Mouse (Mus musculus): Measurements from ENCODE around the gene Pxdc1. TPM values are rescaled to one million over a fixed set of nuclear protein-coding genes. Genes with fewer than 3 reads are reported as not detected.
A peak's percentile ranks its signal among the peaks of the same experiment; 100 is the strongest.

Pxdc1 gene
- polyA plus RNA-seq, 1 experiment from 2014 or later, result 8.7 TPM

DNA sequence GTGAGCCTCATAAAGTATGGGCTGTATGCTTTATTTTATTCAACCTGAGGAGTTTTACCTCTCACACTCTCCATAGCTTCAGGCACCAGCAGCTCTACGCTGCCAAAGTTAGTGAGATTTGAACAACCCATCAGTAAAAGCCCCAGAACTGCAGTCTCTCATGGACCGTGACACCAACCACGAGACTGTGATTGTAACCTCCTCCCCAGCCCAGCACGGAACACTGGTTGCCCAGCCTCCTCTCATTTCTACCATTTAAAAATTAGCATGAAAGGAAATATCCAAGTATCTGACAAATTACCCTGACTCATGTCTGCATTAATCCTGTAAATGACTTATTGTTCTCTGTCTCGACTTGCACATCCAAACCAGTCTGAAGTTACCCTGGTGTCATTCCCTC, 23.2 kb upstream of the Pxdc1 start:
- H3K9ac ChIP-seq (replicated peaks; ENCODE audit: low read depth, low read length), result no peak overlapping the region
- no peak overlapping the region for H3K27ac ChIP-seq (ENCODE audit: low read depth, low read length)
- ATAC-seq (ENCODE audit: low read depth), result no peak; the same call in 1 of the 2 replicates
- no peak overlapping the region for H3K4me2 ChIP-seq (ENCODE audit: low read depth, low read length)
- no peaks in the 10 kb centered on the region for H3K36me3 ChIP-seq (ENCODE audit: control insufficient read depth, insufficient read depth, low read length)
- H3K4me1 ChIP-seq (ENCODE audit: control insufficient read depth, insufficient read depth, low read length), result 0 out of 2 replicates have a peak, but pooled peaks cover 7% of the 10 kb centered on the region
- no peaks in the 10 kb centered on the region for H3K27me3 ChIP-seq (ENCODE audit: control insufficient read depth, insufficient read depth, low read length)
- no peak overlapping the region for H3K4me3 ChIP-seq (ENCODE audit: low read depth, low read length)
- 56% methylated on average over 5 of the region's 5 CpGs for WGBS
- H3K9me3 ChIP-seq (ENCODE audit: control insufficient read depth, low read length), result no peaks in the 10 kb centered on the region

DNA sequence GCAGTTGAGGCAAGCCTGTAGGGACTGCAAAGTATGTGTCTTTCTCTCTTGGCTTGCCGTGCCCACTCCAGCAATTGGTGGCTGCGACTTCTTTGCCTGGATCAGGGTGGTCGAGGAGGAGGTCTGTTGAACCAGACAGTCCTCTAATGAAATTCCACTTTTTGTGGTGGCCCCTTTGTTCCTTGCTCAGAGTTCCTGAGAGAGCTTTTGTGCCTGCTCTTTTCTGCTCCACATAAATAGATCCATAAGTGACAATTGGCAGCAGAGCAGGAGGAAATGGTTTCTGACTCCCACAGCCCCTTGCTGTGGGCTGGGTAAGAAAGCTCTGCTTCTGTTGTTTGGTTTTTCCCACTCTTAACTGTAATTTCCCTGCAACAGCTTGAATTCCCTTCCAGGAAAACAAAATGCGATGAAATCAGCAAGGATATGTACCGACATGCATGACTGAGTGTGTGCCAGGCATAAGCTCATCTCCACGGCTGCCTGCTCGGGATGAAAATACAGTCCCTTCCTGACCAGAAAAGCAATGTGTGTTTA, 22.6 kb upstream of the Pxdc1 start:
- H3K9me3 ChIP-seq (ENCODE audit: control insufficient read depth, low read length), result no peaks in the 10 kb centered on the region
- H3K4me2 ChIP-seq (ENCODE audit: low read depth, low read length), result no peak overlapping the region
- H3K27ac ChIP-seq (ENCODE audit: low read depth, low read length), result 0 out of 2 replicates have a peak overlapping the region, but pooled peaks have one; percentile 28
- no peaks in the 10 kb centered on the region for H3K36me3 ChIP-seq (ENCODE audit: control insufficient read depth, insufficient read depth, low read length)
- H3K4me3 ChIP-seq (ENCODE audit: low read depth, low read length), result no peak overlapping the region
- WGBS, result 12% methylated on average over 7 of the region's 7 CpGs
- H3K27me3 ChIP-seq (ENCODE audit: control insufficient read depth, insufficient read depth, low read length), result no peaks in the 10 kb centered on the region
- peak; percentile 31; the same call in 1 of the 2 replicates for ATAC-seq (ENCODE audit: low read depth)
- H3K4me1 ChIP-seq (ENCODE audit: control insufficient read depth, insufficient read depth, low read length), result 0 out of 2 replicates have a peak, but pooled peaks cover 7% of the 10 kb centered on the region
- H3K9ac ChIP-seq (replicated peaks; ENCODE audit: low read depth, low read length), result no peak overlapping the region

DNA sequence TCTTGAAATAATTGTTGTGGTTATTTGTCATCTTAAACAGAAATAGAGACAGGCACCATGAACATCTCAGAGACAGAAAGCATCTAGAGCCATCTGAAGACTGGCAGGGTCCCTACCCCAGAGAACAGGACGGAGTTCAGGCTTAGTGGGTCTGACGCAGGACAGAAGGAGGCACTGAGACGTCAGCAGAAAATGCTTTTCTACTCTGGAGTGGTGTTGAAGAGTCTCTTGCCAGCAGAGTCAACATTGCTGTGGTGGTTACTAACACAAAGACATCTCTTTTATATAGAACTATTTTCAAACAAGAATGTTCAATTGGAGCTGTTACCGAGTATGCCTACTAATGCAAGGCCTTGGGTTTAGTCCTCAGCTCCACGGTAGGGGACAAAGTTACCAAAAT, 20.1 kb upstream of the Pxdc1 start:
- Histone ChIP-seq H3K9ac (replicated peaks; ENCODE audit: low read depth, low read length) (no peak overlapping the region), H3K27ac (ENCODE audit: low read depth, low read length) (no peak overlapping the region), H3K27me3 (ENCODE audit: control insufficient read depth, insufficient read depth, low read length) (no peaks in the 10 kb centered on the region), H3K4me1 (ENCODE audit: control insufficient read depth, insufficient read depth, low read length) (peaks cover 7% of the 10 kb centered on the region; the same call in 1 of the 2 replicates), H3K9me3 (ENCODE audit: control insufficient read depth, low read length) (no peaks in the 10 kb centered on the region), H3K4me3 (ENCODE audit: low read depth, low read length) (no peak overlapping the region), H3K4me2 (ENCODE audit: low read depth, low read length) (no peak overlapping the region), H3K36me3 (ENCODE audit: control insufficient read depth, insufficient read depth, low read length) (no peaks in the 10 kb centered on the region)
- WGBS, result 95% methylated on average over 5 of the region's 5 CpGs
- ATAC-seq (ENCODE audit: low read depth), result no peak

DNA sequence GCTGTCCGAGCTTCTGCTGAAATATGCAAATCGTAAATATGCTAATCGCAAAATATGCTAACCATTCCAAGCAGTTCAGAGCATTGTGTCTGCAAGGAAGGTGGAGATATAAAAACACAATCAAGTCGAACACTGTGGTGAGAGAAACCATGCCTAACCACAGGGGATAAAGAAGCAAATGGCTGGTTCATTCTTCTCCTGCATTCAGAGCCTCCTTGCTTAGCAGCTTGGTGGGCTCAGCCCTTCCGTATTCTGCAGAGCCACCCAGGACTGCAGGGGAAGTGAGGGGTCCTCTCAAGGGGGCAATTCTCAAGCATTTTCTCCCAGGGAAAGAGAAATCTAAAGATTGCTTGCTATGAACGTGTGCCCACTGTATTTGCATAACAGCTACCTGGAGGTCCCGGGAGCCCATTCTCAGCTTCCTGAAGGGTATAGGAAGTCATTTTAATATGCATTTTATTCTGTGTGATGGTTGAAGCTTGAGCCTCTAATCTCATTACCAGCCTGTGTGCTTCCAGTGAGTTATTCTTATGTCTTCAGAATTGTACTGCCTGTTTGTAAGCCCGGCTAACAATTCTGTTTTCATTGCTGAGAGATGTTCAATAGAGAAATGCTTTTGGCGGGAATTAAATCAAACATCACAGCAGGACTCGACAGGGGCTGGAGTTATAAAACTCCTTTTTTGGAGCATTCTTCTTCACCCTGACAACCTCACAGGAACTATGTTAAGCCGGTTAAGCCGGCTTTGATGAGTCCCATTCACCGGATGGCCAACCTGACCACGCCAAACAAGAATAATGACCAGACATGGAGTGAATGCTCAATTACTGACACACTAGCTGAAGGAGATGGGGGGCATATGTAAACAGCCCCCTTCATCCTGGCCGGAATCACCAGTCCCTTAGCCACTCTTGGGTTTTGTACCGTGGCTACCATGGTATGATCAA, 16.9 kb upstream of the Pxdc1 start:
- Histone ChIP-seq H3K4me1 (ENCODE audit: control insufficient read depth, insufficient read depth, low read length) (no peaks in the 10 kb centered on the region; the same call in 1 of the 2 replicates), H3K4me3 (ENCODE audit: low read depth, low read length) (no peak overlapping the region), H3K36me3 (ENCODE audit: control insufficient read depth, insufficient read depth, low read length) (no peaks in the 10 kb centered on the region), H3K4me2 (ENCODE audit: low read depth, low read length) (peak overlapping the region; percentile 12; the same call in 1 of the 2 replicates), H3K27ac (ENCODE audit: low read depth, low read length) (0 out of 2 replicates have a peak overlapping the region, but pooled peaks have one; percentile 45), H3K9ac (replicated peaks; ENCODE audit: low read depth, low read length) (no peak overlapping the region), H3K9me3 (ENCODE audit: control insufficient read depth, low read length) (no peaks in the 10 kb centered on the region), H3K27me3 (ENCODE audit: control insufficient read depth, insufficient read depth, low read length) (no peaks in the 10 kb centered on the region)
- WGBS, result 31% methylated on average over 16 of the region's 16 CpGs
- ATAC-seq (ENCODE audit: low read depth), result peak; percentile 65

DNA sequence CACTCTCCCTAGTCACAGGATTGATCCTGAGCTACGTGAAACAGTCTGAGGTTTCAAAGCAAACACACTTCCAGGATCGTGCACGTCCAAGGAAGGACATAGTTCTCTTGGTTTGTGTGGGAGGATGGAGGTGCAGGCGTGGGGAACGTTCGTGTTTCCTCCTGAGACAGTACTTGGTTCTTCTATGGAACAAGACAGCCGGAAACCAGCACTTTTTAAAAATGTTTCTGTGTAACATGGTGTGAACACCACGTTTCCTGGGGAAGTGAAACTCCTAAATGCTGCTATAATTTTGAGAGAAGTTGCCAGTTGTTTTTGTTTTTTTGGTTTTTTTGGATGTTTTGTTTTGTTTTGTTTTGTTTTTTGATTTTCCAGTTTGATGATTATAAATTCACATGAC, 13.9 kb upstream of the Pxdc1 start:
- Histone ChIP-seq H3K27ac (ENCODE audit: low read depth, low read length) (no peak overlapping the region), H3K9ac (replicated peaks; ENCODE audit: low read depth, low read length) (no peak overlapping the region), H3K9me3 (ENCODE audit: control insufficient read depth, low read length) (no peaks in the 10 kb centered on the region), H3K4me2 (ENCODE audit: low read depth, low read length) (no peak overlapping the region), H3K4me1 (ENCODE audit: control insufficient read depth, insufficient read depth, low read length) (no peaks in the 10 kb centered on the region; the same call in 1 of the 2 replicates), H3K27me3 (ENCODE audit: control insufficient read depth, insufficient read depth, low read length) (no peaks in the 10 kb centered on the region), H3K36me3 (ENCODE audit: control insufficient read depth, insufficient read depth, low read length) (no peaks in the 10 kb centered on the region), H3K4me3 (ENCODE audit: low read depth, low read length) (no peak overlapping the region)
- WGBS, result 89% methylated on average over 8 of the region's 8 CpGs
- ATAC-seq (ENCODE audit: low read depth), result no peak

DNA sequence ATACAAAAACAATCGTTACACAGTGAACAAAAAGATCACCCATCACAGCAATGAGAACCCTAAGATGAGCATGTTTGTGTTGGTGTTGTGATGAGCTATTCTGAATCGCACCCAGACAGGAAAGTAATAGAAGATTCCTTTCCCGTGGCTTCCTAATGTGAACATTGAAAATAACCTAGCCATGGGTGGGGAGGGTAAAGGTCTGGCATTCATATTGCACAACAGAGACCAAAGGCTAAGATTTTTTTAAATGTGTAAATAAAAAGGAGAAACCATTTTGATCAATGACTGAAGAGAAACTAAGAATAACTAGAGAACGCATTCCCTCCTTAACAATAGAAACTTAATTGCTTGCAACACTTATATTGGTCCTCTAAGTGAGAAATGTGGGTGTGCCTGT, 11.8 kb upstream of the Pxdc1 start:
- Histone ChIP-seq H3K9me3 (ENCODE audit: control insufficient read depth, low read length) (no peaks in the 10 kb centered on the region), H3K9ac (replicated peaks; ENCODE audit: low read depth, low read length) (no peak overlapping the region), H3K4me2 (ENCODE audit: low read depth, low read length) (no peak overlapping the region), H3K4me3 (ENCODE audit: low read depth, low read length) (no peak overlapping the region), H3K27me3 (ENCODE audit: control insufficient read depth, insufficient read depth, low read length) (no peaks in the 10 kb centered on the region), H3K4me1 (ENCODE audit: control insufficient read depth, insufficient read depth, low read length) (no peaks in the 10 kb centered on the region; the same call in 1 of the 2 replicates), H3K27ac (ENCODE audit: low read depth, low read length) (no peak overlapping the region), H3K36me3 (ENCODE audit: control insufficient read depth, insufficient read depth, low read length) (no peaks in the 10 kb centered on the region)
- no peak for ATAC-seq (ENCODE audit: low read depth)
- WGBS, result 82% methylated on average over 4 of the region's 4 CpGs

DNA sequence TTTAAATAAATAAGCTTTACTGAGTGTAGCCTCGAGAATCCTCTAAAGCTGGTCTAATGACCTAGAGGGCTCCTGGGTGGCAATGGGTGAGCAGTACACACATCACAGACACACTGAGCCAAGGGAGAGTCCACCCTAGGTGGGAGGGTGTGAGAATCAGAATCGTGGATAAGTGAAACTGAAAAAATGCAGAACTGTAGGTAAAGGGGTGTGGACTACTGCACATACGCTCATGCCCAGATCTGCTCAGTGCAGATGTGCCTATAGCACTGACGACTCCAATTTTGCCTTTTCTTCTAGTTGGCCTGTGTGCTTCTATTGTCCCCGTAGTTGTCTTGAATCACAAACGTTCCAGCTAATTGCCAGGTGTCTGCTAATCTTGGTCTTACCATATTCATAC, 10.5 kb upstream of the Pxdc1 start:
- no peak overlapping the region for H3K27ac ChIP-seq (ENCODE audit: low read depth, low read length)
- no peaks in the 10 kb centered on the region for H3K4me1 ChIP-seq (ENCODE audit: control insufficient read depth, insufficient read depth, low read length)
- H3K36me3 ChIP-seq (ENCODE audit: control insufficient read depth, insufficient read depth, low read length), result no peaks in the 10 kb centered on the region
- no peak overlapping the region for H3K4me2 ChIP-seq (ENCODE audit: low read depth, low read length)
- WGBS, result 89% methylated on average over 6 of the region's 6 CpGs
- H3K4me3 ChIP-seq (ENCODE audit: low read depth, low read length), result no peak overlapping the region
- H3K9ac ChIP-seq (replicated peaks; ENCODE audit: low read depth, low read length), result no peak overlapping the region
- no peaks in the 10 kb centered on the region for H3K9me3 ChIP-seq (ENCODE audit: control insufficient read depth, low read length)
- ATAC-seq (ENCODE audit: low read depth), result no peak
- no peaks in the 10 kb centered on the region for H3K27me3 ChIP-seq (ENCODE audit: control insufficient read depth, insufficient read depth, low read length)

DNA sequence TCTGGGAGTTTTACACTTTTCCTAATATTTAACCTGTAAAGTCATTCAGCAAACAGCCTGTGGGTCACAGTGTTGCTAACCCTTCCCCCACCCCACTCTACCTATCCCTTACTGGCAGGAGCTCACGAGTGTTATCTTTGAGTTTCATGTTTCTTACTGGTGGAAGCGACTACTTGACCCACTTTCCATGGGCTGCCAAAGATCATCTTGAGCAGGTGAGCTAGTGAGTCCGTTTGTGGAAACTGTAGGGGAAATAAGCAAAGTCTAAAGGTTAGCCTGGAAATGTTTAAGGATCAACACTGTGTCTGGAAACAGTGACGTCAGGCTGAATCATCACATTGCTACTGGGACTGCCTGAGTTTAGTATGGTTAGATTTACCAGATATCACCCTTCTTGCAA, 6.2 kb upstream of the Pxdc1 start:
- Histone ChIP-seq H3K9ac (replicated peaks; ENCODE audit: low read depth, low read length) (no peak overlapping the region), H3K27ac (ENCODE audit: low read depth, low read length) (no peak overlapping the region), H3K27me3 (ENCODE audit: control insufficient read depth, insufficient read depth, low read length) (no peaks in the 10 kb centered on the region), H3K4me2 (ENCODE audit: low read depth, low read length) (no peak overlapping the region), H3K36me3 (ENCODE audit: control insufficient read depth, insufficient read depth, low read length) (no peaks in the 10 kb centered on the region), H3K9me3 (ENCODE audit: control insufficient read depth, low read length) (no peaks in the 10 kb centered on the region), H3K4me3 (ENCODE audit: low read depth, low read length) (no peak overlapping the region), H3K4me1 (ENCODE audit: control insufficient read depth, insufficient read depth, low read length) (no peaks in the 10 kb centered on the region)
- 86% methylated on average over 4 of the region's 4 CpGs for WGBS
- no peak for ATAC-seq (ENCODE audit: low read depth)

DNA sequence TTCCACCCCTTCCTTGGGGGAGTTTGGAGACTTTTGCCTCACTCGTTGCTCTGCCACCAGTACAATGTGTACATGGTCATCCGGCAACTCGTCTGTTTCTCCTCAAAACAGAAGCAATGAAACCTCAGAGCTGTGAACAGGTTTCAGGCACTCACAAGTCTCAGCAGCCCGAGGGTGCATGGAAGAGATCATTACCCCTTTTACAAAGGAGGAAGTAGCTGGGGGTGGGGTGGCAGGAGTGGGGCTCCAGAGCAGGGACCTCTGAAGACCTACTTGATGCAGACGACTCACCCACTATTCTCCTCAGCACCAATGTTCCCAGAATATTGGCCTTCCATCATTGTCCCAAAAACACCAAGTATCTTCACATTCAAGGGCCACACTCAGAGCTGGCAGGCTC, 3.1 kb upstream of the Pxdc1 start:
- H3K4me3 ChIP-seq (ENCODE audit: low read depth, low read length), result no peak overlapping the region
- H3K4me1 ChIP-seq (ENCODE audit: control insufficient read depth, insufficient read depth, low read length), result 0 out of 2 replicates have a peak, but pooled peaks cover 14% of the 10 kb centered on the region
- no peak overlapping the region for H3K4me2 ChIP-seq (ENCODE audit: low read depth, low read length)
- peaks cover 7% of the 10 kb centered on the region for H3K27me3 ChIP-seq (ENCODE audit: control insufficient read depth, insufficient read depth, low read length)
- H3K9ac ChIP-seq (replicated peaks; ENCODE audit: low read depth, low read length), result no peak overlapping the region
- 89% methylated on average over 5 of the region's 5 CpGs for WGBS
- H3K27ac ChIP-seq (ENCODE audit: low read depth, low read length), result no peak overlapping the region
- no peaks in the 10 kb centered on the region for H3K36me3 ChIP-seq (ENCODE audit: control insufficient read depth, insufficient read depth, low read length)
- no peaks in the 10 kb centered on the region for H3K9me3 ChIP-seq (ENCODE audit: control insufficient read depth, low read length)
- no peak for ATAC-seq (ENCODE audit: low read depth)

Data from neural tube, embryonic 14.5 days (tissue).